Mouse (Mus musculus) embryonic facial prominence, embryonic 12.5 days (tissue): ENCODE data around the gene Ifi27l2a. TPM values are rescaled to one million over a fixed set of nuclear protein-coding genes. Genes with fewer than 3 reads are reported as not detected.
"Not testable (repeated sequence)": the region's sequence is repeated elsewhere in the genome, so short reads cannot be mapped to it uniquely, and the experiment has no call there.

Experiments
- ATAC-seq: fragments of 200-750 bp; cut with Nextera tagmentation; 2 replicates; pipeline ENCODE4 v1.8.0; 2017; ENCODE audit not compliant: insufficient number of reproducible peaks, insufficient read depth, low FRiP score, low TSS enrichment
- H3K27ac ChIP-seq: fragments of 300-500 bp; sonication (generic); 2 replicates; pipeline ENCODE4 v1.5.1; 2016; ENCODE audit warnings: mild to moderate bottlenecking
- H3K27me3 ChIP-seq: fragments of 300-500 bp; sonication (generic); 2 replicates; pipeline ENCODE4 v1.6.1; 2016; ENCODE audit warnings: mild to moderate bottlenecking, moderate library complexity
- H3K36me3 ChIP-seq: fragments of 300-500 bp; sonication (generic); 2 replicates; pipeline ENCODE4 v1.6.1; 2016; ENCODE audit warnings: mild to moderate bottlenecking
- H3K4me1 ChIP-seq: fragments of 300-500 bp; sonication (generic); 2 replicates; pipeline ENCODE4 v1.6.1; 2016
- H3K4me2 ChIP-seq: fragments of 300-500 bp; sonication (generic); replicated peaks from 2 replicates; pipeline ENCODE4 v1.6.1; 2016; ENCODE audit warnings: mild to moderate bottlenecking, moderate library complexity
- H3K4me3 ChIP-seq: fragments of 300-500 bp; sonication (generic); 2 replicates; pipeline ENCODE4 v1.5.1; 2016; ENCODE audit warnings: mild to moderate bottlenecking
- H3K9ac ChIP-seq: fragments of 300-500 bp; sonication (generic); 2 replicates; pipeline ENCODE4 v1.6.1; 2016; ENCODE audit warnings: mild to moderate bottlenecking, moderate library complexity
- H3K9me3 ChIP-seq: fragments of 300-500 bp; sonication (generic); 2 replicates; pipeline ENCODE4 v1.6.1; 2016; ENCODE audit warnings: mild to moderate bottlenecking, moderate library complexity
- WGBS: fragments of 180-500 bp; shearing (Covaris S2); methylation state at CpG from one replicate; pipeline ENCODE4 v1.1.7; 2016; 5-methylcytosine and 5-hydroxymethylcytosine counted together
- polyA plus RNA-seq: library from polyadenylated mRNA; unstranded; fragments of >200 nt; fragmentation: Nextera tagmentation; extraction: Ambion mirVana; gene quantifications from 2 replicates; pipeline ENCODE4 v1.2.1, GENCODE M21; 2016

The Ifi27l2a gene
- polyA plus RNA-seq, 1 experiment from 2014 or later: 2.0 TPM

GRCm38 (mm10) chr12:103457140-103457539, 13.7 kb upstream of the Ifi27l2a start, which contains the start of gene Ifi27l2b:
Gene Ifi27l2b (minus strand): TSS chr12:103457223.
- Histone ChIP-seq H3K9ac (no peak within 1 kb of the TSS), H3K4me2 (no peak within 1 kb of the TSS), H3K9me3 (no peaks in the 10 kb centered on the region), H3K27ac (no peak within 1 kb of the TSS), H3K27me3 (no peaks in the 10 kb centered on the region), H3K4me3 (no peak within 1 kb of the TSS), H3K4me1 (no peaks in the 10 kb centered on the region), H3K36me3 (no peaks in the 10 kb centered on the region)
- ATAC-seq: no peak
- WGBS: 74% methylated on average over 3 of the region's 3 CpGs

GRCm38 (mm10) chr12:103456727-103457126, 13.2 kb upstream of the Ifi27l2a start:
- H3K9me3 ChIP-seq, H3K4me2 ChIP-seq, H3K9ac ChIP-seq, H3K27me3 ChIP-seq, H3K4me1 ChIP-seq, H3K36me3 ChIP-seq, ATAC-seq, H3K27ac ChIP-seq, H3K4me3 ChIP-seq: not testable (repeated sequence)
- WGBS: no CpG with 5 or more reads among the region's 1 CpGs

- ATAC-seq: no peak
- no peaks in the 10 kb centered on the region for H3K9me3 ChIP-seq
- H3K36me3 ChIP-seq: no peaks in the 10 kb centered on the region
- no peak overlapping the region for H3K4me2 ChIP-seq
- H3K4me1 ChIP-seq: no peaks in the 10 kb centered on the region
- H3K4me3 ChIP-seq: no peak overlapping the region
- no peaks in the 10 kb centered on the region for H3K27me3 ChIP-seq
- H3K27ac ChIP-seq: no peak overlapping the region
- no peak overlapping the region for H3K9ac ChIP-seq
These were observed 9.9 kb upstream of the Ifi27l2a start for GRCm38 (mm10) chr12:103453361-103453760.

GRCm38 (mm10) chr12:103445060-103445459, 1.6 kb upstream of the Ifi27l2a start:
- no peak for ATAC-seq
- no peak overlapping the region for H3K4me2 ChIP-seq

GRCm38 (mm10) chr12:103444261-103444660, 781 bp upstream of the Ifi27l2a start:
- not testable (repeated sequence) for H3K4me2 ChIP-seq, ATAC-seq, H3K27ac ChIP-seq, H3K9ac ChIP-seq, H3K36me3 ChIP-seq, H3K27me3 ChIP-seq, H3K4me3 ChIP-seq, H3K4me1 ChIP-seq, H3K9me3 ChIP-seq
- 51% methylated on average over 6 of the region's 7 CpGs for WGBS

More at GRCm38 (mm10) chr12:103445060-103445459, 1.6 kb upstream of the Ifi27l2a start:
- Histone ChIP-seq H3K4me3 (no peak overlapping the region), H3K9me3 (no peaks in the 10 kb centered on the region), H3K27ac (no peak overlapping the region), H3K4me1 (no peaks in the 10 kb centered on the region), H3K9ac (no peak overlapping the region), H3K27me3 (no peaks in the 10 kb centered on the region), H3K36me3 (no peaks in the 10 kb centered on the region)
- WGBS: 78% methylated on average over 3 of the region's 3 CpGs

- Histone ChIP-seq H3K4me1 (no peaks in the 10 kb centered on the region), H3K4me2 (no peak overlapping the region), H3K4me3 (no peak overlapping the region), H3K27ac (no peak overlapping the region), H3K9ac (no peak overlapping the region), H3K9me3 (no peaks in the 10 kb centered on the region), H3K36me3 (no peaks in the 10 kb centered on the region), H3K27me3 (no peaks in the 10 kb centered on the region)
- 75% methylated on average over 1 of the region's 1 CpGs for WGBS
- ATAC-seq: no peak
These were observed 5.9 kb downstream of the Ifi27l2a start for GRCm38 (mm10) chr12:103437601-103438000.

GRCm38 (mm10) chr12:103434861-103435260, 8.6 kb downstream of the Ifi27l2a start:
- no peak for ATAC-seq
- H3K27me3 ChIP-seq: no peaks in the 10 kb centered on the region
- no peaks in the 10 kb centered on the region for H3K9me3 ChIP-seq
- no peak overlapping the region for H3K4me3 ChIP-seq
- H3K27ac ChIP-seq: no peak overlapping the region
- no peak overlapping the region for H3K4me2 ChIP-seq
- H3K9ac ChIP-seq: no peak overlapping the region
- H3K4me1 ChIP-seq: no peaks in the 10 kb centered on the region
- no peaks in the 10 kb centered on the region for H3K36me3 ChIP-seq

- Histone ChIP-seq H3K4me3 (no peak within 1 kb of the TSS), H3K36me3 (no peaks in the 10 kb centered on the region), H3K27me3 (no peaks in the 10 kb centered on the region), H3K27ac (no peak within 1 kb of the TSS), H3K4me1 (no peaks in the 10 kb centered on the region), H3K9me3 (no peaks in the 10 kb centered on the region), H3K4me2 (no peak within 1 kb of the TSS; the same call in 1 of the 2 replicates), H3K9ac (no peak within 1 kb of the TSS)
- ATAC-seq: no peak
- 61% methylated on average over 8 of the region's 8 CpGs for WGBS
These were observed 9.3 kb downstream of the Ifi27l2a start, which contains the start of gene Ifi27 for GRCm38 (mm10) chr12:103433986-103434731. Gene Ifi27 (plus strand): TSS chr12:103434211.

GRCm38 (mm10) chr12:103433430-103433829, 10.1 kb downstream of the Ifi27l2a start:
- no peak for ATAC-seq
- Histone ChIP-seq H3K4me2 (no peak overlapping the region), H3K9ac (no peak overlapping the region), H3K4me3 (no peak overlapping the region), H3K9me3 (no peaks in the 10 kb centered on the region), H3K4me1 (no peaks in the 10 kb centered on the region), H3K36me3 (no peaks in the 10 kb centered on the region), H3K27ac (no peak overlapping the region), H3K27me3 (no peaks in the 10 kb centered on the region)
- 91% methylated on average over 2 of the region's 2 CpGs for WGBS

- Histone ChIP-seq H3K9ac (no peak overlapping the region), H3K36me3 (peaks cover 10% of the 10 kb centered on the region), H3K4me2 (no peak overlapping the region), H3K27me3 (no peaks in the 10 kb centered on the region), H3K9me3 (no peaks in the 10 kb centered on the region), H3K4me3 (no peak overlapping the region), H3K27ac (no peak overlapping the region), H3K4me1 (peaks cover 27% of the 10 kb centered on the region)
- ATAC-seq: no peak
- 87% methylated on average over 7 of the region's 7 CpGs for WGBS
These were observed 16.8 kb downstream of the Ifi27l2a start for GRCm38 (mm10) chr12:103426710-103427109.

- whole genome bisulfite sequencing: 1% methylated on average over 33 of the region's 33 CpGs
- H3K4me3 ChIP-seq: peak within 1 kb of the TSS; percentile 82
These were observed 17.6 kb downstream of the Ifi27l2a start, which contains the start of gene Ddx24 for GRCm38 (mm10) chr12:103425729-103426470. Gene Ddx24 (minus strand): TSS chr12:103425830.

More at GRCm38 (mm10) chr12:103425729-103426470, 17.6 kb downstream of the Ifi27l2a start, which contains the start of gene Ddx24:
- Histone ChIP-seq H3K27ac (no peak within 1 kb of the TSS), H3K9me3 (no peaks in the 10 kb centered on the region), H3K27me3 (no peaks in the 10 kb centered on the region), H3K4me1 (peaks cover 29% of the 10 kb centered on the region), H3K36me3 (peaks cover 10% of the 10 kb centered on the region), H3K9ac (peak within 1 kb of the TSS; percentile 75), H3K4me2 (peak within 1 kb of the TSS; percentile 84)
- peak; percentile 100 for ATAC-seq
